Mouse (Mus musculus) erythroblast, embryonic 14.5 days (primary cell): ENCODE data around the gene Olfr1014. TPM values are rescaled to one million over a fixed set of nuclear protein-coding genes. Genes with fewer than 3 reads are reported as not detected.

ENCODE experiments used
- H3K27me3 ChIP-seq: 2 replicates; pipeline ENCODE4 v1.6.1; 2012; ENCODE audit warnings: inconsistent platforms; ENCODE audit not compliant: control insufficient read depth
- H3K36me3 ChIP-seq: 2 replicates; pipeline ENCODE4 v1.6.1; 2012; ENCODE audit warnings: mild to moderate bottlenecking, inconsistent platforms; ENCODE audit not compliant: control insufficient read depth
- H3K4me1 ChIP-seq: 2 replicates; pipeline ENCODE4 v1.6.1; 2012; ENCODE audit warnings: inconsistent platforms; ENCODE audit not compliant: control insufficient read depth
- H3K4me3 ChIP-seq: replicated peaks from 2 replicates; pipeline ENCODE3; 2012; ENCODE audit warnings: moderate library complexity, mild to moderate bottlenecking, inconsistent platforms
- H3K9me3 ChIP-seq: 2 replicates; pipeline ENCODE4 v1.6.1; 2012; ENCODE audit warnings: low read length, inconsistent platforms, mixed read lengths; ENCODE audit not compliant: control insufficient read depth
- GATA1 ChIP-seq: IDR thresholded peaks from 2 replicates; pipeline ENCODE4 v1.6.1; 2012; ENCODE audit warnings: low read length, inconsistent platforms, mixed read lengths
- TAL1 ChIP-seq: IDR thresholded peaks from 3 replicates; pipeline ENCODE4 v1.6.1; 2012; ENCODE audit warnings: low read length, inconsistent platforms, mixed read lengths
- polyA plus RNA-seq: library from polyadenylated mRNA; stranded (reverse); fragments of >175 nt; gene quantifications from 2 replicates; pipeline ENCODE4 v1.2.3, GENCODE M21; 2012

The Olfr1014 gene
- polyA plus RNA-seq, 1 experiment = not detected

- Histone ChIP-seq H3K4me3 (no peak within 1 kb of the TSS), H3K27me3 (no peaks in the 10 kb centered on the region), H3K36me3 (no peaks in the 10 kb centered on the region), H3K4me1 (no peaks in the 10 kb centered on the region), H3K9me3 (no peaks in the 10 kb centered on the region; the same call in 1 of the 2 replicates)
- TF ChIP-seq GATA1 (no peak), TAL1 (no peak)
Measured at GRCm38 (mm10) chr2:85818179-85818578, 45.7 kb downstream of the Olfr1014 start, which contains the start of gene Olfr1018. TSS of gene Olfr1018 (plus strand) at chr2:85818479.

Other genes with a start within 250 kb of the Olfr1014 start
- gene Olfr996, start 193.5 kb upstream of the Olfr1014 start, polyA plus RNA-seq = not detected in 2 replicates
- not detected in 2 replicates for gene Olfr998, start 183.8 kb upstream of the Olfr1014 start, polyA plus RNA-seq
- not detected in 2 replicates for gene Olfr1000, start 160.8 kb upstream of the Olfr1014 start, polyA plus RNA-seq
- gene Olfr1002, start 122.0 kb upstream of the Olfr1014 start, polyA plus RNA-seq = not detected in 2 replicates
- not detected in 2 replicates for gene Olfr154, start 108.3 kb upstream of the Olfr1014 start, polyA plus RNA-seq
- gene Olfr1006, start 93.9 kb upstream of the Olfr1014 start, polyA plus RNA-seq = not detected in 2 replicates
- gene Olfr1008, start 83.3 kb upstream of the Olfr1014 start, polyA plus RNA-seq = not detected in 2 replicates
- not detected in 2 replicates for gene Olfr1009, start 57.3 kb upstream of the Olfr1014 start, polyA plus RNA-seq
- not detected in 2 replicates for gene Olfr1012, start 9.9 kb upstream of the Olfr1014 start, polyA plus RNA-seq
- gene Olfr1013, start 5.6 kb upstream of the Olfr1014 start, polyA plus RNA-seq = not detected in 2 replicates
- not detected in 2 replicates for gene Olfr1015, start 9.3 kb downstream of the Olfr1014 start, polyA plus RNA-seq
- gene Olfr1016, start 29.8 kb downstream of the Olfr1014 start, polyA plus RNA-seq = not detected in 2 replicates
- gene Olfr1018, start 45.8 kb downstream of the Olfr1014 start, polyA plus RNA-seq = not detected in 2 replicates
- 0.01 TPM in 1 of 2 replicates, not detected in the other for gene Olfr1019, start 72.8 kb downstream of the Olfr1014 start, polyA plus RNA-seq
- gene Olfr1020, start 74.3 kb downstream of the Olfr1014 start, polyA plus RNA-seq = not detected in 2 replicates
- gene Olfr1022, start 95.9 kb downstream of the Olfr1014 start, polyA plus RNA-seq = not detected in 2 replicates
- gene Olfr1023, start 112.9 kb downstream of the Olfr1014 start, polyA plus RNA-seq = not detected in 2 replicates
- gene Olfr1024, start 132.3 kb downstream of the Olfr1014 start, polyA plus RNA-seq = not detected in 2 replicates
- not detected in 2 replicates for gene Olfr1025-ps1, start 142.5 kb downstream of the Olfr1014 start, polyA plus RNA-seq
- not detected in 2 replicates for gene Olfr1026, start 148.8 kb downstream of the Olfr1014 start, polyA plus RNA-seq
- not detected in 2 replicates for gene Olfr1028, start 177.7 kb downstream of the Olfr1014 start, polyA plus RNA-seq
- not detected in 2 replicates for gene Olfr1029, start 201.2 kb downstream of the Olfr1014 start, polyA plus RNA-seq
- gene Olfr1030, start 206.6 kb downstream of the Olfr1014 start, polyA plus RNA-seq = 0.01 TPM in 1 of 2 replicates, not detected in the other
- gene Olfr1031, start 217.6 kb downstream of the Olfr1014 start, polyA plus RNA-seq = not detected in 2 replicates
- gene Olfr1032, start 232.8 kb downstream of the Olfr1014 start, polyA plus RNA-seq = not detected in 2 replicates
- gene Olfr1033, start 247.9 kb downstream of the Olfr1014 start, polyA plus RNA-seq = not detected in 2 replicates